Mouse (Mus musculus) adrenal gland, adult 2 months (tissue): ENCODE results near the gene Nkx1-1. TPM values are rescaled to one million over a fixed set of nuclear protein-coding genes. Genes with fewer than 3 reads are reported as not detected.

Experiments
- DNase-seq: peaks from one replicate; pipeline ENCODE4 v3.0.0; 2021
- long read RNA-seq: library from polyadenylated mRNA; stranded (forward); transcript quantifications from one replicate; pipeline ENCODE4 v2.0.0, GENCODE M21; 2021
- polyA plus RNA-seq: library from polyadenylated mRNA; depleted of rRNA; stranded (reverse); fragments of >200 nt; gene quantifications from 2 replicates; pipeline ENCODE4 v1.2.3, GENCODE M21; 2012; rRNA removed
- total RNA-seq, 2 experiments: library from RNA; stranded (reverse); gene quantifications; 2 replicates each; pipeline ENCODE4 v1.2.3; 2021

Gene Nkx1-1
- not detected for total RNA-seq
- not detected in 2 replicates for polyA plus RNA-seq
- long read RNA-seq: 0 reads

GRCm38 (mm10) chr5:33433201-33434138 is at the start of gene Nkx1-1:
Gene Nkx1-1, minus strand, starts transcription at chr5:33433976.
- DNase-seq: no peak

GRCm38 (mm10) chr5:33481318-33481685 is 47.5 kb upstream of the Nkx1-1 start:
- DNase-seq: no peak

- no peak for DNase-seq
These were observed 47.0 kb upstream of the Nkx1-1 start for GRCm38 (mm10) chr5:33480582-33481317.

- DNase-seq: no peak
These were observed 31.7 kb upstream of the Nkx1-1 start for GRCm38 (mm10) chr5:33465464-33465863.

GRCm38 (mm10) chr5:33464390-33464789 is 30.6 kb upstream of the Nkx1-1 start:
- DNase-seq: peak; percentile 20

- DNase-seq: no peak
These were observed 25.3 kb upstream of the Nkx1-1 start for GRCm38 (mm10) chr5:33459111-33459510.

- no peak for DNase-seq
These were observed 24.4 kb upstream of the Nkx1-1 start for GRCm38 (mm10) chr5:33458132-33458622.

GRCm38 (mm10) chr5:33455737-33456136 is 22.0 kb upstream of the Nkx1-1 start:
- no peak for DNase-seq

- DNase-seq: no peak
These were observed 10.0 kb upstream of the Nkx1-1 start for GRCm38 (mm10) chr5:33443794-33444193.

- DNase-seq: no peak
These were observed 9.3 kb upstream of the Nkx1-1 start for GRCm38 (mm10) chr5:33442927-33443710.

- peak; percentile 91 for DNase-seq
These were observed 4.4 kb upstream of the Nkx1-1 start for GRCm38 (mm10) chr5:33438214-33438613.

- no peak for DNase-seq
These were observed 2.2 kb upstream of the Nkx1-1 start for GRCm38 (mm10) chr5:33435941-33436340.

- no peak for DNase-seq
These were observed 1.4 kb upstream of the Nkx1-1 start for GRCm38 (mm10) chr5:33435151-33435550.

GRCm38 (mm10) chr5:33434141-33434780 is 485 bp upstream of the Nkx1-1 start:
- DNase-seq: no peak

GRCm38 (mm10) chr5:33432057-33432935 is 1.5 kb downstream of the Nkx1-1 start:
- no peak for DNase-seq

- DNase-seq: no peak
These were observed 2.4 kb downstream of the Nkx1-1 start for GRCm38 (mm10) chr5:33431173-33432005.

GRCm38 (mm10) chr5:33430511-33431172 is 3.1 kb downstream of the Nkx1-1 start:
- DNase-seq: no peak

GRCm38 (mm10) chr5:33430106-33430505 is 3.7 kb downstream of the Nkx1-1 start:
- DNase-seq: no peak

- DNase-seq: no peak
These were observed 6.3 kb downstream of the Nkx1-1 start for GRCm38 (mm10) chr5:33427461-33427860.
